Mouse (Mus musculus) urinary bladder, postnatal 10 days (tissue): ENCODE data around the gene Hipk3.

Experiments
- DNase-seq: peaks from one replicate; pipeline ENCODE4 v3.0.0; 2022; ENCODE audit warnings: low spot score

Gene Hipk3

DNA sequence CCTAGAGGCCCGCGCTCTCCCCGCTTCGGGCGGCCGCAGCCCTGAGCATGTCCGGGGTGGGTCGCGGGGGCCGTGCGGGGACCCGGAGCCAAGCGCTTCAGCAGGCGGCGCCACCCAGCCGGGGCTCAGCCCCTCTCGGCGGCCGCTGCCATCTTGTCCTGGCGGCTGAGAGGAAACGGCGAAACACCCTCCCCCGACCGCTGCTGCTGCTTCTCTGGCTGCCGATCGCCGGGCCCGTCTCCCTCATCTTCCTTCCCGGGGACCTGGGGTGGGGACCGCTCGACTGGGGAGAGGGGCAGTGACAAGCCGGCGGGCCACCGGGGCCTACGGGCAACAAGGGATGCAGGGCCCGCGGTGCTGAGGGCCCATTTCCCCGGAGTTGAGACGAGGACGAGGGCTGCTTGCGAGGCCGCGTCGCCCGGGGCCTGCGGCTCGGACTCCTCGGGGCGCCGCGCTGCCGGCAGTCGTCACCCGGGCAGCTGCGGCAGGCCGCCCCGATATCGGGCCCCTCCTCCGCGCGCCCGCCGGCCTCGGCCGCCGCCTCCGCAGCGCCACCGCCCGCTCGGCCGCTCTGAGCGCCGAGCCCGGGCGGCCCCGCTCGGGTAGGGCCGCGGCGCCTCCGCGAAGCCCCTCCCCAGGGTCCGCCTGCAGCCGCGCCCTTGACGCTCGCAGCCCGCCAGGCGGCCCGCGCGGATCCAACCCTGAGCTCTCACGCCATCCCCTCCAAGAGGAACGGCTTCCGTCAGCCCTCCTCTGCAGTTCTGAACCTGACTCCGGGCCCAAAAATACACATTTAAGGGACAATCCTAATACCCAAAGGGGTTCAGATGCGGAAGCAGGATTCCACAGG is at the start of gene Hipk3:
Gene Hipk3, minus strand, starts transcription at position 496 of the 850 bp plus-strand sequence.
- DNase-seq = peak; percentile 40

DNA sequence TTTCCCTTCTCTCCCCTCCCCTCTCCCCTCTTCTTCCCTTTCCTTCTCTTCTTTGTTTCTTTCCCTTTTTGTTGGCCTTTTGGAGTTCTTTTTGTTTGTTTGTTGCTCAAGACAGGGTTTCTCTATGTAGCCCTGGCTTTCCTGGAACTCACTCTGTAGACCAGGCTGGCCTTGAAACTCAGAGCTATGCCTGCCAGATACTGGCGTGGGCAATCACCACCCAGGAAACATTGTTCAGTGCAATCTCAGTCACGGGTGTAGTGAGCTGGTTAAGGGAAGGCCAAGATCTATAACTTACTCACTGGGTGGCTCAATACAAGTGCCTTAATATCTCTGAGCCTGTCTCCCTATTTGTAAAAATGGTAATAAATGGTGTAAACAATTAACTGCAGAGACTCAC is 46.0 kb upstream of the Hipk3 start:
- no peak for DNase-seq

DNA sequence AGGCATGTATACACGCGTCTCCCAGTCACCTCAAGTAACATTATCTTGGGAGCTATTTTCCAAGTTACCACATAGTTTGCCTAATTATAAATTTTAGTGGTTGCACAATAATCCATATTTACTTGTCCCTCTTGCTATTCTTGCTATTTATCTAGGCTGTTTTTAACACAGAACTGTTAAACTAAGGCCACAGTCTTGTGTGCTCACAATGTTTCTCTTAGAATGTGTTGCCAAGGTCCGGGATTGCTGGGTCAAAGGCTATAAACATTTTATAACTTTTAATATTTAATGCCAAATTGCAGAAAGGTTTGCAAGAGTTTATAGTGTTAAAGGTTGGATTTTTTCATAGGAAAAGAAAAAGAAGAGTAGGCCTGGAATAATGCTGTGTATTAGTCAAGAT is 40.5 kb upstream of the Hipk3 start:
- DNase-seq = no peak

DNA sequence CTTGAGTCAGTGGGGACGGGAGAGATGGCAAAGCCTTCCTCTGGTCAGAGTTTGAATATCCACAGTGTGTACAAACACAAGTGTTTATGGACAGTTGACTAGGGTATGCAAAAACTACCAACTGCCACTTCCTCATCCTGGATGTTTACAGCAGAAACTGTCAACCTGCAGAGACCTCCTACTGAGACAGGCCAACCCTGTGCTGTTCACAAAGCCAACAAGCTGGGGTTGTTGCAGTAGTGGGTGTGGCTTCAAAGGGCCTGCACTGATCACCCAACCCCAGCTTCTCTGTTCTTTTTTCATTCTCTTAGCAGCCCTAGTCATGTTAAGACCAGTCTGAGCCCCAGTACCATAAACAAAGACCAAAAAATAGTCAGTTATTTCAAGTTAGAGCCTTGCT is 38.3 kb upstream of the Hipk3 start:
- no peak for DNase-seq

DNA sequence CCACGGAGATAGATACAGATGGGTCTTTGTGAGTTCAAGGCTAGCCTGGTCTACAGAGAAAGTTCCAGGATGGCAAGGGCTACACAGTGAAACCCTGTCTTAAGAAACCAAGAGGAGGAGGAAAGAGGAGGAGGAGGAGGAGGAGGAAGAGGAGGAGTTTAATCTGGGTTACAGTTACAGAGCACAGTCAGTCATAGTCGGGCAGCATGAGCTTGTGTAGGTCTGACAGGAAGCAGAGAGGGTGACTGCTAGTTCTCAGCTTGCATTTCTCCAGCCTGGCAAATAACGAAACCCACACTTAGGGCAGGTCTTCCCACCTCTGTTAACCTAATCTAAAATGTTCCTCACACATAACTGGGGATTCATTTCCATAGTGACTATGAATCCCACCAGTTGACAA is 32.3 kb upstream of the Hipk3 start:
- no peak for DNase-seq

DNA sequence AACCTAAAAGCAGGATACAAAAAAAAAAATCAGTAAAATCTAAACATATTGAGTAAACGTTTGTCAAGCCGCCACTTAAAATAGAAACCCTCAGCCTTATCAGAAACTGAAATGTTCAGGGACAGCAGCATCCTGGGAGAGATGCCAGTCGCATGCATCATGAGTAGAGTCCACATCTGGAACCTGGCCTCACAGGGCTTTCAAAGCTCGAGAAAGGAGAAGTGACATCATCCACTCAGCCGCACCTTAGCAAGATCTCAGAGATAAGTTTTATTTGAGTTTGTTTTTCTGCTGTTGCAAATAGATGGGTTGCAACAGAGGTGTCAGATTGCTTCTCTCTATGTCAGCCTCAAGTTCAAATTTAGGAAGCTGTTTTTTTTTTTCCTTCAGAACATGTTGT is 31.3 kb upstream of the Hipk3 start:
- DNase-seq = no peak

DNA sequence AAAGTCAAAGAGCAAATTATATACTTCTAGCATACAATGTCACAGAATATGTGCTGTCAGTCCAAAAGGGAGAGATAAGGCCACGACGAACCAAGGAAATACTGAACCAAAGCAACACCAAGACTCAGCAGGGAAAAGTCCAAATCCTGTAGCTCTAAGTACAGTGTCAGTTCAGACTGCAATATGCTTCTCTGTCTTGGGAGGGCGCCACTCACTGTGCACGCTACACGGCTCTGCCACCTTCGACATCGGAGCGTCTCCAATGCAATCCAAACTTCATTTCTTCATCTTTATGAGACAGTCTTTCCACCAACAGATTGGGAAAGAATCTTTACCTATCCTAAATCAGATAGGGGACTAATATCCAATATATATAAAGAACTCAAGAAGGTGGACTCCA is 17.4 kb upstream of the Hipk3 start:
- DNase-seq = no peak

DNA sequence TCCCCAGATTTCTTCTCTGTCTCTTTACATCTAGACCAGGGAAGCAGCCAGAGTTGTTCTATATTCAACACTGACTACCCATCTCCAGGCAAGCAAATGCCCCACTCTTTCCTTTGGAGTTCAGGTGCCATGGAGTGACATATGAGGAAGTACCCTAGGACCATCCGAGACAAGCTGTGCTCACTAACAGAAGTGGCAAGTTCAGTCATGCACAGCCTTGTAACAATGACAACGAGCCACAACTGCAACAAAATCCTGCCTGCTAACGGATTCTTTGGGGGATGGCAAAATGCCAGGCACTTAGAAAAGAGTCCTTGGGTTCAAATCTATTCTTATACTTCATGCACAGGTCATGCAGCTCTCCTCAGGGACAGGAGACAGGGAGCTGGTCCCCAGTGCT is 8.1 kb upstream of the Hipk3 start:
- DNase-seq = no peak

DNA sequence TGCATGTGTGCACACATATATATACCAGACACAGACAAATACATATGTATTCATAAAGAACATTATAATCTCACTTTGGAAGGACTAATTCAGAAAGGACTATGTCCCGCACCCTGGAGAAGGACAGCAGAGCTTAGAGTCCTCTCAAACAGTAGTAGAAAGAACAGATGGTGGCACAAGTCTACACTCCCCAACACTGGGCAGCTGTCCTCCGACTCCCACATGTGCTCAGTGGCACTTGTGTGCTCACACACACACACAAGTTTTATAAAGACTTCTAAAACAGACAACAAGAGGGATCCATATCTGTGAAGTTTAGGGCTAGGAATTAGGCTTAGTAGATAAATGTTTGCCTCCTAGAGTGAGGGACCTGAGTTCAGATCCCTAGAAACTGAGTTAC is 6.8 kb upstream of the Hipk3 start:
- DNase-seq = no peak

DNA sequence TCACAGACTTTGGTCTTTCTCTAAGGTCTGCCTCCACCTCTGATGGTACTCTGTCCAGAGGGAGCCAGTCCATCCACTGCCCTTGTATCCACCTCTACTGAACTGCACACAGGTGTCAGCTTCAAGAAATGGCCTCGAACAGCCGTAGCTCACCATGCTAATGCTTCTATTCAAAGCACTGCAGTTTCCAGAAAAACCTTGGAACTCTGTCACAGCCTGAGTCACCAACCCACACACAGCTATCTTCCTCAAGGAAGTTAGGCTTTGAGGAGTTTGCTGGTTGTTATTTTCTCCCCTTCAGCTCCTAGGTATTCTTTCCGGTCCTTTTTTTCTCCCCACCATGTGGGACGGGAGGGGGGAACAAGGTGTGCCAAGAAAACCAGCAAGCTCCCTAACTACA is 3.5 kb upstream of the Hipk3 start:
- DNase-seq = no peak

DNA sequence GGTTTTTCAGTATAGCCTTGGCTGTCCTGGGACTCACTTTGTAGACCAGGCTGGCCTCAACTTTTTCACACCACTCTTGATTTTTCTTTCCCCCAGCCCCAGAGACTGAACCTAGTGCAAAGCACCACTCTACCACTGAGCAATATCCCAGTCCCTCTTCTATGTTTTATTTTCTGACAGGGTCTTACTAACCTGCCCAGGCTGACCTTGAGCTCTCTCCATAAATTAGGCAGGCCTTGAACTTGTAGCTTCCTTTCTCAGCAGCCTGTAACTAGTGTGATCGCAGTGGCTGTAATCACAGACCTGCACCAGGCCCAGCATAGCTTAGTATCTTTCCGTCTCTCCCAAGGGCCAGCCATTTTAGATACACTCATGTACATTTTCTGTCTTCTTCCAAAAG is 3.0 kb upstream of the Hipk3 start:
- DNase-seq = no peak

DNA sequence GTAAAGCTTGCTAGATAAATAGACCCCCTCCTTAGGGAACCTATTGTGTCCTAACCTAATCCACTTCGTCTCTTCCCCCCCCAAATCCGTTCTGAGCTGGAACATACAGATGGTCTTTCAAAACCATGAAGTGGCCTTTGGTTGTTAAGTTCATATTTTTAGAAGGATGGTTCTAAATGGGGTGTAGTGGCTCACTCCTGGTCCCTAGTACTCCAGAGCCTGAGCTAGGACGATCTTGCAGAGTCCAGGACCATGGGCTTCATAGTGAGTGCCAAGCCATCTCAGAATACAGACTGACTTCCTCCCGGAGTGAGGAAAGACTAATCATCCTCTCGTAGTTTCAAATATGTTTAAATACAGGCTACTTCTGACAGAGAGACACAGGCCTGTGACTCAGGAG is 2.0 kb upstream of the Hipk3 start:
- no peak for DNase-seq

DNA sequence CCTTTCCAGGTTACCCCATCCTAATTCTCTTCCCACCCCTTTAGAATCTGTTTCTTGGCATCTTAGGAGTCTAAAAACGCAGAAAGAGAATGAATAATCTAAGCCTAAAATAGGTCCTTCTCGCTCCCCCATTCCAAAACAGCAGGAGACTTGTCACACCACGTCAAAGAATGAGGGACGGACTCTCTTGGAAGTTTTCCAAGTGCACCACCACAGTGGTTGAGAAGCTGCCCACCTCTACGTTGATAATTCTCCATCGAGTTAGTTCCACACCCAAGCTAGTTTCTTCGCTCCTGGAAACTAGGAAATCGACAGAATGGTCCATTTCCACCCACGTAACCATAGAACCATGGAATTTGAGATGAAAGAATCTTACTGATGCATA is 547 bp upstream of the Hipk3 start:
- no peak for DNase-seq

DNA sequence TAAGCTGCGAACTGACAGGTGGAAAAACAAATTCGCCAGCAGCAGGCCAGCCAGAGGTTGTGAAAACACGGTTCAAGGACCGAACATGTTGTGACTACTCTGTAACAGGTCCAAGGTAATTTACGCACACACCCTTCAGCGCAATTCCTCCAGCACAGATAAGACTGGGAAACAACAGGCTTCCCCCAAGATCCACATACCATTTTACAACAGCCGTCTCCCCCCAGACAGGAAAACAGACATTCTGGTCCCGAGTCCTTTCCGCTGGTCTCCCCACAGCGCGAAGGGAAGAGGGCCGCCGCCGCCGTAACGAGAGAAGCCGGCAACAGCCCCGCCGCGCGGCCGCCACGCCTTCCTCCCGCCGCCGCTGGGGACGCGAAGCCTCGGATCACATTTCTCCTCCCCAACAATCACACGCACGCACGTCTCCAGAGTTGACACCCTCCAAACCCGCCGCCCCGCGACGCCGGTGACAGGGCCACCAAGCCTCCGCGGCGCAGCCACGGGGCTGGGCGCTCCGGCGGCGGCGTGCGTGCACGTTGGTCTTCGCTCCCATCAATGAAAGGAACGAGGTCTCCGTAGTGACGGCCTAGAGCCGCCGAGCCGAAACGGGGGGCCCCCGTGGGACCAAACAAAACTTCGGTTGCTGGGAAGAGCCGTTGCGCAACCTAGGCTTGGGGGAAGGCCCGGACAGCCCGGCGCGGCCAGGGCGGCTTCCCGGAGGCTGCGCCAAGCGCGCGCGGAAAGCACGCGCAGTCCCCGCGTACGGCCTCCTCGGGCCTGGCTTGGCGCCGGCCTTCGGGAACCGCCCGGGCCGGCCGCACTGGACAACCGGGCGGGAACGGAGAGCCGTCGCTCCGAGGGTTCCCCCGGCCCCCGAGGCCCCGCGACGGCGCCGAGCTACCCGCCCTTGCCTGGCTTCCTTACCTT is 960 bp downstream of the Hipk3 start:
- DNase-seq = peak; percentile 32

DNA sequence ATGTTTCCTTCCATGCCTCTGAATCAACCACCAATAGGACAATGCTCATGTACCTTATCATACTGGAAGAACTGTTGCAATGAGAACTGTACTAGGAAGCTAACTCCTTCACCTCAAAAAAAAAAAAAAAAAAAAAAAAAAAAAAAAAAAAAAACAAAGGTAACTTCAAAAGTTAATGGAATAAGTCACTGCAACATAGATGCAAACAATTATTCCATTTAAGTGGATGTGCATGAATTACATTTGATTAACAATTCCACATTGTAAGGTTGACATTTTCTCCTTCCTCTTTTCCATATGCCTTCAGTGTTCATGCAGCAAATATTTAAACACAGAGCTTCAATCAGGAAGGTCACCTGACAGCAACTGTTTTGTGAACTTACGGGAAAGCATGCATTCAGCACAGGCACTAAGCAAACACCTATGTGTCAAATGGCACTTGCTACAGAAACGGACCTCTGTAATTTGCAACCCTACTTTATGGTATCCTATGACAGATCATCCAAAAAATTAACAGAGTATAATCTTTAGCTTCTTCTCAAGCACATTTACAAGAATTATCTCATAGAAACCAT is 2.9 kb downstream of the Hipk3 start:
- DNase-seq = no peak

DNA sequence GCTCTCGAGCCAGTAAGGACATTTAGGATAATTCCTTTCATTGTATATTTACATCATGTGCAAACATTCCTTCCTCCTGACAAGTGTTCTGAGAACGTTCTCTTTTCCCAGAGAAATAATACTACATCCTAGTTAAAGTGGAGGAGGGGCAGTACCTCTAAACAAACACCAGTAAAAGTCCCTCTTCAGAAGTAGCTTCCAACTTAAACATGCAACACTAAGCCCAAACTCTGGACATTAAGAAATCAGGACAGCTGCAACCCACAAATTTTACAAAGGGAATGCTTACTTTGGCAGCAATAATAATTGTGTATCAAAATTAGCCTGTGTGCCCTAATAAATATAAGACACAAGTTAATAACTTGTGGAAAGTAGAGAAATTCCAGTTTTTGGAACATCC is 3.5 kb downstream of the Hipk3 start:
- DNase-seq = no peak

DNA sequence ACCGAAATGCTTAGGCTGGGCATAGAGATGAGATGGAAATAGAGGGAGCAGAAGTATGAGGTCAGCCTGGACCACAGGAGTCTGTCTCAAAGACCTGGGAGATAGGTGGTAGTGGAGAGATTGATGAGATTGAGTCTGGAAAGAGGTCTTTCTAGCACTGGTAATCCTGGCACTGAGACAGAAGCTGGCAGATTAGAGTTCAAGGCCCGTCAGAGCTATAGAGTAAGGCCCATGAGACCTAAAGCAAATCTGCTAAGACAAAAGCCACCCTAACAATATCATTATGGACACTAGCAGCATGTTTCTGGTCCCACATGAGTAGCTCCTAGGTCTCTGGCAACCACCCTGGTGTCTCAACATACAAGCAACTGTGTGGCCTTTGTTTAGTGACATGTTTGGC is 4.4 kb downstream of the Hipk3 start:
- DNase-seq = no peak

DNA sequence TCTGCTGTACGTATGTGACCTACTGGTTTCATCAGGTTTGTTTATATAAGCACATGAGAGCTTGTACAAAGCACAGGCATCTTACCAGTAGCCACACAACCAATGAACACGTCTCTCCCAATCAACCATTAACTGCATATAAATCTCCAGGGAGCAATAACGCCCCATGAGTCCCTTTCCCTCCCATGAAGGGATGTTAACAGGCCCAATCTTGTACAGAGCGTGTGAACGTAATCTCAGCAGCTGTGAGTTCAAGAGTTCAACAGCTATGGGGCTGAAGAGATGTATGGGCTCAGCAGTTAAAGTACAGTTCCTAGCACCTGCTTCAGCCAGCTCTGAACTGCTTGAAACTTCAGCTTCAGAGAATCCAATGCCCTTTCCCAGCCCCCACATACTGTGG is 9.8 kb downstream of the Hipk3 start:
- DNase-seq = no peak

DNA sequence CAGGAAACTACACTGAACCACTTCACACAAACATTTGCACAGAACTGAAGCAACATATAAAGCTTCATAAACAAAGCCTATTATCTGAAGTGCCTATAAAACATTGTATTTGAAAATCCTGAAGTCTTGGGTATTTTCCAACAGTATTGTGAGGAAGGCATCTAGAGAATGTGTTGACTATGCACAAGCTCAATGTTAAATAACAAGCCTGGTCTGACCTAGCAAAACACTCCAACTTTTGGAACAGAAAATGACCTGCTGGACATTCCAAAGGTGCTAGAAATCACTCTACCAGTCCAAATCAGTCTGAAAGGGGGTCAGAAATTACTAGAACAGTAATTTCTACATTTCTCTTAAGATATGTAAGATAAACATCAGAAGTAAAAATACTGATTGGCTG is 12.1 kb downstream of the Hipk3 start:
- no peak for DNase-seq

DNA sequence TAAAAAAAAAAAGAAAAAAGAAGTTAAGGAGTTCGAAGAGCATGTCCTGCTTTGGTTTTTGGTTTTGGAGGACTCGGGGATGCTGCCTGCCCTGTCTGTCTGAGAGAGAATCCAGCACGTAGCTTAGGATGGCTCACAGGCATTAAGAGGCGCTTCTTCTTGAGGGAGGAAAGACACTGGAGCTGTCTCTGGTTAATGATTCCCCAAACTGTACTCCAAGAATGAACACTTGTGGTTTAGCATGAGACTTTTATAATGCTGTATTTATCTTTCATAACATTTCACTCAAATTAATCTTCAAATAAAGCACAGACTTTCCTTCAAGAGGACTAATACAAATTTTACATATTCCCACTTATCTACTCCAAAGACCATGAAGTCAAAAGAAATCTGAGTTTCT is 15.2 kb downstream of the Hipk3 start:
- DNase-seq = no peak

DNA sequence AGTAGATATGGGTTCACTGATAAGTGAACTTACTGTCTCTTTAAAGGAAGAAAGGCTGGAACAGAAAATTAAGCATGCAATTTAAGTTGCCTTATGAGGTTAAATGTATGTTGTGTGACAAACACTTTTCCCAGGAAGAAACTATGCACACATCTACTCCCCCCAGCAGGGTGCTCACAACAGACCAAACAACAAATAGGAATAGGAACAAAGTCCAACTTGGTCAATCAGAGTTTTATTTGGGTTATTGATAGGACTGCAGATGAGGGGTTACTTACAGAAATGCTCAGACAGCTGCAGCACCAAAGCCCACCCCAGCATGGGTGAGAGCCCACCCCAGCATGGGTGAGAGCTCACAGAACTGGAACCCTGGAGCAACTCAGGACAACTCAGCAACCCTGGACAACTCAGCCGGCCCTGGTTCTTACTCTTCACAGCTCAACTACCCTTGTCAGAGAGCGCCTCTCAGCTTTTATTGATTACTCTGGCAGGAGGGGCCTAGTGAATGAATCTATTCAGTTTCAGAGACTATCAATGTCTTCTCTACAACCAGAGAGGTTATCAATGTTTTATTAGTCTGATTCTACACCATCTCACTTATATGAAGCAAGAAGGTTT is 16.7 kb downstream of the Hipk3 start:
- no peak for DNase-seq

DNA sequence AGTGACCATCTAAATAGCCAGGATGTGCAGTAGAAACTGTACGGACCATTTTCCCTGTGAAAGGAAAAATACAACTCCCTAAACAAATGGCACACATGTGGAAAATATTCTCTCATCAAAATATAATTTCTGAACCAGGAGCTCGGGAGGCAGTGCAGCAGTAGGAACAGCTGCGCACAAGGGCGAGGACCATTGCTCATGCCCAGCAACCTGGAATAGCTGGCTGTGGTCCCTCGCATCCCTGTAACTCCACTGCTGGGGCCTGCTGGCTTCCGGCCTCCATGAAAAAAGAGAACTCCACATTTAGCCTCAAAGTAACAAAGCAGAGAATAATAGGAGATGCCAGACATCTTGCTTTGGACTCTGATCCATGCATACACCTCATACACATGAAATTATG is 22.2 kb downstream of the Hipk3 start:
- no peak for DNase-seq

DNA sequence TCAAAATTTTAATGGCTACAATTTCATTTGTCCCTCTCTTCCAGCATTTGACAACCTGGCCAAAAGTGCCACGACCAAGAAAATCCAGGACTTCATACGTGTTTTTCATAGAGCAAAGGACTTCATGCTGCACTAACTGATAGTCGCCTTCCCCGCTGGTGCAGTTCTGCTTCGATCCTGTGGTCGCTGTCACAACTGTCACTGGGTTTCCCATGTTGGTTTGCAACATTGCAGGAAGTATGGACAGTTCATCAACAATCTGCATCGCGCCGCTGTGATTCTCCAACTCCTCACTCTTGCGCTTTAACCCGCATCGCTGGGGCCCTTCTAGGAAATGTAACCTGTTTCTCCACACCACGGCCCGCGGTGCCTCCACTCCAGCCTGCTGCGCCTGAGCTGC is 23.1 kb downstream of the Hipk3 start:
- DNase-seq = no peak
